Mouse (Mus musculus) cortical plate, adult 2 months (tissue): ENCODE measurements around the gene Arl8b.

ENCODE experiments used
- CTCF ChIP-seq: fragments of 200-500 bp; IDR thresholded peaks from 2 replicates; pipeline ENCODE4 v1.5.1; 2011; ENCODE audit warnings: mild to moderate bottlenecking, control low read depth, low read length; ENCODE audit not compliant: insufficient read depth; ENCODE audit errors: extremely low read depth
- POLR2A ChIP-seq: fragments of 200-500 bp; IDR thresholded peaks from 2 replicates; pipeline ENCODE4 v1.6.1; 2011; ENCODE audit warnings: mild to moderate bottlenecking, low read length, control low read depth; ENCODE audit not compliant: insufficient read depth; ENCODE audit errors: extremely low read depth

DNA sequence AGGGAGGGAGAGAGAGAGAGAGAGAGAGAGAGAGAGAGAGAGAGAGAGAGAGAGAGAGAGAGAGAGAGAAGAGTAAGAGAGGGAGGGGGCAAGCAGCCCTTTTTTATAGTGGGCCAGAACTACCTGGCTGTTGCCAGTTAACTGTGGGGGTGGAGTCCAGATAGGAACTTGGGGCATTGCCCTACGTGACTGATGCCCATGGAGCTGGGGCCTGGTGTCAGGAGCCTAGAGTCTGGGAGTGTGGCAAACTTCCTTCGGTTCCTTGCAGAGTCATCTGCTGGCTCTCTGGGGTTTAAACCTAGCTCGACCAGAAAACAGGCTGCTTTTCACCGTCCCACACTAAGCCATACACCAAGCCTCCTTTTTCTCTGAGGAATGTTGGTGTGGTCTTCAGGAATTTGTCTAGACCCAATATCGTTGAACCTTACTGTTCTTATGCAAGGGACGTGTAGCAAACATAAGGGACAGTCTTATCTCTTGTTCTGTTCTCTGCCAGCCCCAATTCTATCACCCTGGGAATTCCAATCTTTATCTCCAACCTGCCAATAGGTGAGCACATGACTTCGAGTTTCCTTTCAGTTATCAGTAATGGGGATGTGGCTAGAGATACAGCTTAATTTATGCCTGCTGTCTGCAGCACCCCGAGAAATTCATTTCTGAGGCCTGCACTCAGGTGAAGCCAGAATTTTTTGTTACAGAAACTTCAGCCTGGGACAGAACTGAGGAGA lies 5.2 kb upstream of the Arl8b start:
- TF ChIP-seq CTCF (no peak), POLR2A (no peak)
